Mouse (Mus musculus) lung, postnatal 4 days (tissue): ENCODE results near the gene H2-M5.
A peak's percentile ranks its signal among the peaks of the same experiment; 100 is the strongest.

Experiments
- DNase-seq, 2 experiments: peaks; one replicate each; pipeline ENCODE4 v3.0.0; 2021

Gene H2-M5

GRCm38 (mm10) chr17:36947051-36947819 is 42.1 kb downstream of the H2-M5 start:
- DNase-seq: peak; percentile 54 to 57

GRCm38 (mm10) chr17:36944121-36944775 is 45.1 kb downstream of the H2-M5 start:
- no peak for DNase-seq

GRCm38 (mm10) chr17:36943691-36944090 is 45.6 kb downstream of the H2-M5 start:
- no peak for DNase-seq

DNA sequence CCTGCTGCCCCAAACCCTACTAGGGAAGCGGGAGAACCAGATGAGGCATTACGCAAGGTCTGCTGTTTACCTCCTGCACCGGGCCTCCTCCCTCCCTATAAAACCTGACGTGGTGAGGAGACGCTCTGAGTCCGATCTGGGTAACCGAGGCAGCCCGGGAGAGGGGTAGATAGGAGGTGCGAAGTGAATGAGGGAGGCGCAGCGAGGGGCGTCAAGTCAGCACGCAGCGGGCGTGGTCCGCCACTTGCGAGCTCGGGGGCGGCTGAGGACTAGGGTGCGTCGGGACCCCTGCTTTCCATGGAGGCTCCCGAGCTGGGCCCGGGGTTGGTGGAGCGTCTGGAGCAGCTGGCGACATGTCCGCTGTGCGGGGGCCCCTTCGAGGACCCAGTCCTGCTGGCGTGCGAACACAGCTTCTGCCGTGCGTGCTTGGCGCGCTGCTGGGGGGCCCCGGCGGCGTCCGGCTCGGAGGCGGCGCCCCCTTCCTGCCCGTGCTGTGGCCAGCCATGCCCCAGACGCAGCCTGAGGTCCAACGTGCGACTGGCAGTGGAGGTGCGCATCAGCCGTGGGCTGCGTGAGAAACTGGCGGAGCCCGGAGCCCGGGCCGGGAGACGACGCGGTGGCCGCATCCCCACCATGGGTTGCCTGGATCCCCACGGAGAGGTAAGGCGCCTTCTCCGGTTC is 46.4 kb downstream of the H2-M5 start, which contains the start of gene Rnf39:
Gene Rnf39, plus strand, starts transcription at position 128 of the 681 bp plus-strand sequence.
- DNase-seq: peak; percentile 26 to 56

DNA sequence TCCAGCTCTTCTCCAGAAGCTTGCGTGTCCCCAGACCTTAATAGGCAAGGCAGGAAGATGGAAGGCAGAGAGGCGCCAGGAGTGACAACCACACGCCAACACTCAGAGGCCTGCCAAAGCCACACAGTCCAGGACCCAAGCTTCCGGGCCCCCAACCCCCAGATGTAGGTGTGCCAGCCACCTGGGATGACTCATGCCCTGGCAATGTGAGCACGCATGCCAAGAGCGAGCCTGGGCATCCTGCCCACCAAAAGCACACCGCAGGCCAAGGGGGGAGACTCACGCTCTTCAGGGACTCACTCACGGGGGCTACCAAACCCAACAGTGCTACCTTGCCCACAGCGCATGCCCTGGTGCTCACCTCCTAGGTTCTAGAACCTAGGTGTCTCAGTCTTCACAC is 46.9 kb downstream of the H2-M5 start:
- peak; percentile 80 to 89 for DNase-seq

- no peak for DNase-seq
These were observed 51.3 kb downstream of the H2-M5 start for GRCm38 (mm10) chr17:36938056-36938455.
